Mouse (Mus musculus) spleen, postnatal 0 days (tissue): ENCODE data around the gene Vrk2. TPM values are rescaled to one million over a fixed set of nuclear protein-coding genes. Genes with fewer than 3 reads are reported as not detected.

Experiments
- polyA plus RNA-seq: library from polyadenylated mRNA; unstranded; fragments of >200 nt; fragmentation: Nextera tagmentation; extraction: Ambion mirVana; gene quantifications from 2 replicates; pipeline ENCODE4 v1.2.1, GENCODE M21; 2015

The Vrk2 gene
- 23.7 and 24.6 TPM in 2 replicates for polyA plus RNA-seq

GRCm38 (mm10) chr11:26593061-26594059, at the start of gene Vrk2, which contains the start of gene Gm6899:
Gene Vrk2, minus strand, starts transcription at chr11:26593999.
Gene Gm6899, plus strand, starts transcription at chr11:26593241.

Other genes starting within 250 kb of the Vrk2 start
- gene Fancl, start 207.9 kb downstream of the Vrk2 start, polyA plus RNA-seq = 26.9 and 29.0 TPM in 2 replicates
- gene Gm6899, start 758 bp downstream of the Vrk2 start, polyA plus RNA-seq = 0.41 and 0.45 TPM in 2 replicates